Mouse (Mus musculus): ENCODE data around the gene B3galnt1.

GRCm38 (mm10) chr3:69598261-69599165, at the start of gene B3galnt1:
- TF ChIP-seq POLR2A (IDR thresholded peaks at IDR 0.05; ENCODE audit: borderline replicate concordance, low read depth, low read length): no peak
- TF ChIP-seq CTCF (IDR thresholded peaks at IDR 0.05; ENCODE audit: low read depth, low read length): peak; percentile 43; the same call in 1 of the 2 replicates
